Mouse (Mus musculus) heart, embryonic 16.5 days (tissue): ENCODE measurements around the gene Olfr312. TPM values are rescaled to one million over a fixed set of nuclear protein-coding genes. Genes with fewer than 3 reads are reported as not detected.
"Not testable (repeated sequence)": the region's sequence is repeated elsewhere in the genome, so short reads cannot be mapped to it uniquely, and the experiment has no call there.

ENCODE experiments used
- ATAC-seq: fragments of 200-750 bp; cut with Nextera tagmentation; replicated peaks from 2 replicates; pipeline ENCODE4 v1.8.0; 2017; ENCODE audit warnings: moderate number of reproducible peaks; ENCODE audit not compliant: insufficient read depth, low FRiP score; ENCODE audit errors: extremely low read depth
- H3K27ac ChIP-seq: fragments of 300-500 bp; sonication (generic); 2 replicates; pipeline ENCODE4 v1.5.1; 2014; ENCODE audit warnings: mild to moderate bottlenecking, low read length, control low read depth, moderate library complexity
- H3K27me3 ChIP-seq: fragments of 300-500 bp; sonication (generic); 2 replicates; pipeline ENCODE4 v1.6.1; 2014; ENCODE audit warnings: low read length, mixed read lengths; ENCODE audit not compliant: control insufficient read depth, insufficient read depth
- H3K36me3 ChIP-seq: fragments of 300-500 bp; sonication (generic); 2 replicates; pipeline ENCODE4 v1.6.1; 2014; ENCODE audit not compliant: control insufficient read depth, insufficient read depth
- H3K4me1 ChIP-seq: fragments of 300-500 bp; sonication (generic); 2 replicates; pipeline ENCODE4 v1.6.1; 2014; ENCODE audit warnings: low read length, mixed read lengths; ENCODE audit not compliant: control insufficient read depth, insufficient read depth
- H3K4me2 ChIP-seq: fragments of 300-500 bp; sonication (generic); 2 replicates; pipeline ENCODE4 v1.6.1; 2014; ENCODE audit warnings: low read depth, mild to moderate bottlenecking, control low read depth, low read length
- H3K4me3 ChIP-seq: fragments of 300-500 bp; sonication (generic); 2 replicates; pipeline ENCODE4 v1.5.1; 2014; ENCODE audit warnings: mild to moderate bottlenecking, control low read depth, low read length
- H3K9ac ChIP-seq: fragments of 300-500 bp; sonication (generic); 2 replicates; pipeline ENCODE4 v1.6.1; 2014; ENCODE audit warnings: low read length, control low read depth
- H3K9me3 ChIP-seq: fragments of 300-500 bp; sonication (generic); replicated peaks from 2 replicates; pipeline ENCODE4 v1.6.1; 2016; ENCODE audit warnings: low read length; ENCODE audit not compliant: control insufficient read depth
- WGBS: fragments of 180-500 bp; shearing (Covaris S2); extraction: QIAGEN DNeasy Blood & Tissue Kit; methylation state at CpG from one replicate; pipeline ENCODE4 v1.1.7; 2014; 5-methylcytosine and 5-hydroxymethylcytosine counted together
- polyA plus RNA-seq: library from polyadenylated mRNA; unstranded; fragments of >200 nt; fragmentation: Nextera tagmentation; extraction: Ambion mirVana; gene quantifications from 2 replicates; pipeline ENCODE4 v1.2.1, GENCODE M21; 2015

The Olfr312 gene
- polyA plus RNA-seq, 1 experiment from 2014 or later = 0.25 TPM

DNA sequence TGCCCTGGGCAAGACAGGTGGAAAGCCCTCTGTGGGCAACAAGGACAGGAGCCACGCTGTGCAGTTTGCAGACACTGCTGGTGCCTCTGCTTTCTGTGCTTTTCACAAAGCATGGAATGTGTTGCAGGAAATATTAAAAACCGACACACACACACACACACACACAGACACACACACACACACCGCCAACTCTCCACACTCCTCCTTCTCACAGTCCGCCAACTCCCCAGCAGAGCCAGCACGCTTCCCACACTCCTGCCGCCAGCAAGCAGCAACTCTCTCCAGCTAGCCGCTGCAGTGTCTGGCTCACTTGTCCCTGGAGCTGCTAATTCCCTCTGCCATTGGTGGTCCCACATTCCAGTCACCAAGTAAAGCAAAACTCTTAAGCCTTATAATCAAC, 32.2 kb upstream of the Olfr312 start:
- WGBS = 64% methylated on average over 7 of the region's 7 CpGs
- Histone ChIP-seq H3K27me3 (no peaks in the 10 kb centered on the region), H3K9me3 (no peaks in the 10 kb centered on the region), H3K36me3 (no peaks in the 10 kb centered on the region), H3K27ac (no peak overlapping the region), H3K4me1 (peaks cover 4% of the 10 kb centered on the region; the same call in 1 of the 2 replicates), H3K4me3 (no peak overlapping the region), H3K4me2 (no peak overlapping the region), H3K9ac (no peak overlapping the region)
- ATAC-seq = no peak

DNA sequence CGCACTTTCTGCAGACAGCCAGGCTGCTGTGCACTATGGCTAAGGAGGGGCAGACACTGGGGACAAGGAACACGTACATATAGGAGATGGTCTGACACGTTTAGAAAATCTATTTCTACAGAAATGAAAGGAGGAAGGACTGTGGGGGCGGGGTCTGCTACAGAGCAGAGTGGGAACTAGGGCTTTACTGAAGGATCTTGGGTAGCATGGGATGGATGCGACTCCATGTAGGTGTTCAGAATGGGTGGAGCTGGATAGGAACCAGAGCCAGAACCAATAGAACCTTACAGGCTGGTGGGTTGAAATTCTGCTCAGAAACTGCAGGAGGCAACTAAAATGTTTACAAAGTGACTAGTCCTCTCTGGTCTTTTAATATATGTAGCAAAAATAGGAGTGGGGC, 29.3 kb upstream of the Olfr312 start:
- Histone ChIP-seq H3K9me3 (no peaks in the 10 kb centered on the region), H3K9ac (no peak overlapping the region), H3K4me2 (no peak overlapping the region), H3K4me3 (no peak overlapping the region), H3K27me3 (no peaks in the 10 kb centered on the region), H3K36me3 (no peaks in the 10 kb centered on the region), H3K27ac (no peak overlapping the region), H3K4me1 (peaks cover 9% of the 10 kb centered on the region)
- ATAC-seq = no peak
- WGBS = 70% methylated on average over 5 of the region's 5 CpGs

DNA sequence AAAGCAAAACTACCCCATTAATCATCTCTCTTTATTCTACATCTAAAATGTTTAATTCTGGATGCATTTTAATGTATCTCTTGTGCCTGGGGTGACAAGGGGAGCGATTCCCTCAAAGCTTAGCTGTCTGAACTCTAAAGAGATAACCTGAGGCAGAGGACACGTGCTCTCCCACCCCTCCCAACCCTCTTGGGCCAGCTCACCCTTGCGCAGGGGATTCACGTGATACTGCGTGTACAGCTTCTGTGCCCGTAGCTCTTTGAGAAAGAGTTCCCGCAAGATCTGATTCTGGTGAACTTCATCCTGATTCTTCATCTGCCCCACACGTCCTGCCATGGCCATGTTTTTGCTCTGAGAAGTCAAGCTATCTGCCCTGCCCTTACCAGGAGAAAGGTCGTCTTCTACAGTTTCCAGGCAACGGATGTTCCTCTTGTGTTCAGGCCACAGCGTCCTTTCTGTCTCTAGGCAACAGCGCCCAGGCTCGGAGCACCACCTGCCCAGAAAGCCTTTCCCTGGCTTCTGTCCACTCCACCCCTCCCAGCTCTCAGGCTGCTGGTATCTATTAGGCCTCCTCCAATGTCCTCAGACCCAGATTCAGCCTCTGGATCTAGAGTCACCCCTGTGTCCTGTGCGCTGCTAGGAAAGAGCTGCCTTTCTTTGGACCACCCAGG, 27.3 kb upstream of the Olfr312 start, which contains the start of gene Fam183b:
Gene Fam183b, minus strand, starts transcription at position 403 of the 671 bp plus-strand sequence.
- Histone ChIP-seq H3K9ac (no peak within 1 kb of the TSS), H3K4me1 (peaks cover 9% of the 10 kb centered on the region), H3K9me3 (no peaks in the 10 kb centered on the region), H3K36me3 (no peaks in the 10 kb centered on the region), H3K4me2 (peak within 1 kb of the TSS; percentile 30), H3K27me3 (no peaks in the 10 kb centered on the region), H3K27ac (no peak within 1 kb of the TSS), H3K4me3 (peak within 1 kb of the TSS; percentile 2; the same call in 1 of the 2 replicates)
- WGBS = 34% methylated on average over 14 of the region's 14 CpGs
- ATAC-seq = peak; percentile 73

DNA sequence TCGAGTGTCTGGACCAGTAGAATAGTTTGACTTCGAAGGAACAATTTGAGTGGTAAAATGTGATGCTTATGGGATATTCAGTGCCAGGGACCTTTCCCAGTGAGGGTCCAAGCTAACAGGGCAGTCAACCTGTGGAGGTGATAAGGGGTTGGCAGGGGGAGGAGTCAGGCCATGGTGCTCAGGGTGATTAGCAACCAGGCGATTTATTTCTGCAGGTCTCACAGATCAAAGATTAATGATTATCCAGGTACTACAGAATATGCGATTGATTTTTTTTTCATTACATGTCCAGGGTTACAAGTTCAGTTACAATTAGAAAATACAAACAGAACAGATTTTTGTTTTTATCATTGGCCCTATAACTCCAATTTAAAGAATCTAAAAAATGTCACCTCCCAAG, 25.2 kb upstream of the Olfr312 start:
- H3K9ac ChIP-seq = no peak overlapping the region
- H3K27me3 ChIP-seq = no peaks in the 10 kb centered on the region
- WGBS = 66% methylated on average over 4 of the region's 4 CpGs
- no peak overlapping the region for H3K4me3 ChIP-seq
- no peak overlapping the region for H3K4me2 ChIP-seq
- no peak overlapping the region for H3K27ac ChIP-seq
- ATAC-seq = no peak
- H3K36me3 ChIP-seq = no peaks in the 10 kb centered on the region
- H3K4me1 ChIP-seq = peaks cover 9% of the 10 kb centered on the region
- H3K9me3 ChIP-seq = no peaks in the 10 kb centered on the region

DNA sequence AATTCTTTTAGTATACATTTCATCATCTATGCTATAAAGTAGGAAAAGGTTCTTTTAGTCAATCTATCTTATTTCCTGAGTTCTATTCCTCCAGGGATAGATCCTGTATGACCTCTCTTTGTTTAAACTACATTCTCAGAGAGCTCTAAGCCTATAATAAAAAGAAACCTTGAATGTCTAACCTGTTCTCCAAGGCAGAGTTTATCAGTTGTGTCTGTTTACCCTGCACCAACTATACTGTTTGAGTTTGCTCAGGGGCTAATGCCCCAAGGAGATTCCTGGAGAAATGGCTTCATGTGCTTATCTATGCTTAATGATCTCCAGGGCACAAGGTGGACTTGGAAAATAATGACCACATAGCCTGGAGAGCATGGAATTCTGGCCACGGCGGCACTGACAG, 24.6 kb upstream of the Olfr312 start:
- Histone ChIP-seq H3K27ac (no peak overlapping the region), H3K4me3 (no peak overlapping the region), H3K4me2 (no peak overlapping the region), H3K9me3 (no peaks in the 10 kb centered on the region), H3K9ac (no peak overlapping the region), H3K27me3 (no peaks in the 10 kb centered on the region), H3K4me1 (peaks cover 9% of the 10 kb centered on the region), H3K36me3 (no peaks in the 10 kb centered on the region)
- WGBS = 56% methylated on average over 2 of the region's 2 CpGs
- ATAC-seq = no peak

DNA sequence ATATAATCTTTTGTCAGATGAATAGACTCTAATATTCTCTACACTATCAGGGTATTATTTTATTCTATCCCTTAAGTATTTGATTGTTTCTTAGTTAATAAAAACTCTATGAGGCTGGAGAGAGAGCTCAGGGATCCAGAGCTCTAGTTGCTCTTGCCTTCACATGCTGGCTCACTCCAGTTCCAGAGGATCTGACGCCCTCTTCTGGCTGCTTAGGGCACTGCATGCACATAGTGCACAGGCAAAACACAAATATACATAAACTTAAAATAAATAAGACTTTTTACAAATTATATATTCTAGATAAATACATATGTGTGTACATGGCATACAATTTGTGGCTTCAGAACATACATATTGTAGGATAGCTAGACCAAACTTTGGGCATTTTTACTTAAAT, 17.0 kb upstream of the Olfr312 start:
- no peak for ATAC-seq
- H3K27ac ChIP-seq = no peak overlapping the region
- WGBS = 3% methylated on average over 1 of the region's 1 CpGs

DNA sequence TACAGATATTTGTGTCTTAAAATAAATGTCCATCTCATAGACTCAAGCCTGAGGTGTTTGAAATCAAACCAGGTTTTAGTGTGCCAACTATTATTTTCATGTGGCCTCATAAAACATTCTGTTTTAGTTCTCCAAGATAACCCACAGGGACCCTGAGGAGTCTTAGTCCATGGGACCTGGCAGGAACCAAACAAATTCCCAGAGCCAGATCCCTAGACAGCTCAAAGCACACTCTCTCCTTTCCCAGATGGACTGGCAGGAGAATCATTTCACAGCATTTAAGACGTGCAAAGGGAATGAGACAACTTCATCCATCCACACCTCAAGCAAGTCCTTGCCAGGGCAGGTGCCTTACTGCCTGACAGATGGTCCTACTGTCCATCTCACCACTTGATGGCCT, 14.3 kb upstream of the Olfr312 start, which contains the start of gene Olfr313:
Gene Olfr313, plus strand, starts transcription at position 301 of the 400 bp plus-strand sequence.
- WGBS = 47% methylated on average over 1 of the region's 1 CpGs

More for the DNA sequence above, 17.0 kb upstream of the Olfr312 start:
- H3K9me3 ChIP-seq = no peaks in the 10 kb centered on the region
- H3K4me3 ChIP-seq = no peak overlapping the region
- H3K4me2 ChIP-seq = no peak overlapping the region
- H3K27me3 ChIP-seq = no peaks in the 10 kb centered on the region
- H3K36me3 ChIP-seq = no peaks in the 10 kb centered on the region
- H3K4me1 ChIP-seq = no peaks in the 10 kb centered on the region
- H3K9ac ChIP-seq = no peak overlapping the region

DNA sequence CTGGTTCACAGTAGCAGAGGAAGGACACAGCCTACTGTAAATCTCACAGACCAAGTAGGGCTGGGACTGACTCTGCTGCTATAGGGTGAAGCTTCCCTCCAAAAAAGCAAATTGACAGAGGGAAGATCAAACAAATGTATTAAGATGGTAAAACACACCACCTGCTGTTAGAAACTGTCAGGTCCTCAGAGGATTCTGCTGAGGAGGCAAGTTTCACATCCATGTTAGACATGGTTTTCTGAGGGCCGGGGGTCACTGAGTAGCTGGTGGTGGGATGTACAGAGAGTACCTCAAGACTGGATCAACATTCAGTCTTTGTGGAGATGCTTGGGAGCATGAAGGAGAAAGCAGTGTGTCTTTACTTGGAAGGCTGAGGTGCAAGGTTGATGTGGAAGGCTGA, 13.4 kb upstream of the Olfr312 start:
- Histone ChIP-seq H3K9me3 (no peaks in the 10 kb centered on the region), H3K4me1 (no peaks in the 10 kb centered on the region), H3K4me3 (no peak overlapping the region), H3K27ac (no peak overlapping the region), H3K9ac (no peak overlapping the region), H3K36me3 (no peaks in the 10 kb centered on the region), H3K4me2 (no peak overlapping the region), H3K27me3 (no peaks in the 10 kb centered on the region)
- 74% methylated on average over 1 of the region's 1 CpGs for WGBS
- ATAC-seq = no peak

More for the DNA sequence above, 14.3 kb upstream of the Olfr312 start, which contains the start of gene Olfr313:
- not testable (repeated sequence) for H3K9ac ChIP-seq, H3K27ac ChIP-seq, ATAC-seq, H3K4me1 ChIP-seq, H3K9me3 ChIP-seq, H3K36me3 ChIP-seq, H3K4me2 ChIP-seq, H3K27me3 ChIP-seq, H3K4me3 ChIP-seq

DNA sequence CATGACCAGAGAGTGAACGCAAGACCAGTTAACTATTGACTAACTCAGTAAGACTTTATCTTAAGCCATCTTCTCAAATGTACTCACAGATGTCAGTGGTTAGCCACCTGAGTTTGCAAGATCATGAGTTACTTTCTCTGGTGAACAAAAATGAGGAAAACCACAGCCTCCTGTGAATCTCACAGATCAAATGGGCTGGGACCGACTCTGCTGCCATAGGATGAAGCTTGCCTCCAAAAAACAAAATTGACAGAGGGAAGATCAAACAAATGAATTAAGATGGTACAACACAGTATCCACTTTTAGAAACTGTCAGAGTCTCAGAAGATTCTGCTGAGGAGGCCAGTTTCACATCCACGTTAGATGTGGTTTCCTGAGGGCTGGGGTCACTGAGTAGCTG, 727 bp downstream of the Olfr312 start:
- Histone ChIP-seq H3K4me1 (no peaks in the 10 kb centered on the region), H3K4me3 (no peak overlapping the region), H3K27me3 (no peaks in the 10 kb centered on the region), H3K27ac (no peak overlapping the region), H3K9me3 (no peaks in the 10 kb centered on the region), H3K4me2 (no peak overlapping the region), H3K9ac (no peak overlapping the region), H3K36me3 (no peaks in the 10 kb centered on the region)
- no peak for ATAC-seq
- WGBS = 65% methylated on average over 3 of the region's 3 CpGs
